Comparison of ENCODE assay signal across 9 mouse cellular contexts in genomic region chr19:4762876-4763275, GRCm38 (mm10). TPM values are rescaled to one million over a fixed set of nuclear protein-coding genes. Genes with fewer than 3 reads are reported as not detected.
DNase-seq lines count a peak whose midpoint lies in the region; TF ChIP-seq lines count a peak whose summit lies in the region.
"Had no signal": no experiment of that assay in that cellular context is flagged by ENCODE, and none has a peak within 500 bp of the region (broad histone marks: within the 10 kb centered on the region; RNA-seq: fewer than 3 reads in every experiment).

No protein-coding gene starts in this region.

- TF ChIP-seq POLR2A in lung, adult 2 months (IDR thresholded peaks at IDR 0.05; ENCODE audit: borderline replicate concordance, extremely low read depth, low read depth, low read length) = no peak

- WGBS in lung, adult 2 months = 51% methylated on average over 1 of the region's 1 CpGs

- no peaks in the 10 kb centered on the region for H3K4me1 ChIP-seq in lung, adult 2 months (ENCODE audit: control insufficient read depth, insufficient read depth, low read length)

- peak; percentile 9 for DNase-seq in embryo, embryonic 11 days
- no peak for DNase-seq in embryo, embryonic 10.5 days (ENCODE audit: low spot score)
- DNase-seq in lung, adult 2 months = no peak
- DNase-seq in lung, postnatal 4 days = no peak
- DNase-seq in brain, adult 2 months (ENCODE audit: low read depth, low spot score) = peak; percentile 75
- DNase-seq in lung, postnatal 25 days (ENCODE audit: low spot score) = peak; percentile 26
- DNase-seq in left cerebral cortex, adult 9 months (ENCODE audit: low spot score in 2 of 2) = no peak
- DNase-seq in spleen, postnatal 14 days (ENCODE audit: low spot score in 2 of 2) = no peak
- DNase-seq: heart, postnatal 4 days had no signal

- H3K4me3 ChIP-seq in lung, adult 2 months (replicated peaks; ENCODE audit: extremely low read depth, low read depth, low read length) = no peak overlapping the region

- peak; percentile 15; the same call in 1 of the 2 replicates for TF ChIP-seq CTCF in lung, adult 2 months (IDR thresholded peaks at IDR 0.05; ENCODE audit: insufficient read depth, low read length)

RNA-seq across cellular contexts. Expression of gene Rbm4b, which starts 6.6 kb away (rescaled TPM):
- polyA plus RNA-seq in lung, adult 2 months (2012; rRNA removed) = 6.8 and 7.6 TPM in 2 replicates

RNA-seq across cellular contexts. Expression of gene Rbm4, which starts 30.8 kb away (rescaled TPM):
- polyA plus RNA-seq in lung, adult 2 months (2012; rRNA removed) = 28.6 and 36.1 TPM in 2 replicates

RNA-seq across cellular contexts. Expression of gene Gm21992, which starts 48.5 kb away (rescaled TPM):
- polyA plus RNA-seq in lung, adult 2 months (2012; rRNA removed) = 7.6 and 13.5 TPM in 2 replicates

RNA-seq across cellular contexts. Expression of gene Rbm14, which starts 48.6 kb away (rescaled TPM):
- 42.4 and 52.1 TPM in 2 replicates for polyA plus RNA-seq in lung, adult 2 months (2012; rRNA removed)

RNA-seq across cellular contexts. Expression of gene Sptbn2, which starts 51.9 kb away (rescaled TPM):
- polyA plus RNA-seq in lung, adult 2 months (2012; rRNA removed) = 1.3 and 4.4 TPM in 2 replicates

Comparison
In these comparisons a context has a peak if more than half of its experiments do, and no peak if none do; other contexts are left out.
1. DNase-seq: peak in embryo, embryonic 11 days (single experiment), brain, adult 2 months (single experiment) and lung, postnatal 25 days (single experiment); none in embryo, embryonic 10.5 days (single experiment), lung, adult 2 months (single experiment), lung, postnatal 4 days (0 of 2), left cerebral cortex, adult 9 months (0 of 2) and spleen, postnatal 14 days (0 of 2).